Mouse (Mus musculus) liver, postnatal 0 days (tissue): ENCODE data around the gene Syne4. TPM values are rescaled to one million over a fixed set of nuclear protein-coding genes. Genes with fewer than 3 reads are reported as not detected.

Source experiments
- ATAC-seq: fragments of 200-750 bp; cut with Nextera tagmentation; 2 replicates; pipeline ENCODE4 v1.8.0; 2017; ENCODE audit warnings: mild to moderate bottlenecking, moderate library complexity
- DNase-seq: peaks from one replicate; pipeline ENCODE4 v3.0.0-alpha.2; 2016
- H3K27ac ChIP-seq: fragments of 300-500 bp; sonication (generic); 2 replicates; pipeline ENCODE4 v1.5.1; 2014; ENCODE audit warnings: antibody characterized with exemption, moderate library complexity, mild to moderate bottlenecking, low read depth
- H3K27me3 ChIP-seq: fragments of 300-500 bp; sonication (generic); 2 replicates; pipeline ENCODE4 v1.6.1; 2014; ENCODE audit warnings: low read length, control low read depth, mixed read lengths; ENCODE audit not compliant: insufficient read depth
- H3K36me3 ChIP-seq: fragments of 300-500 bp; sonication (generic); replicated peaks from 2 replicates; pipeline ENCODE4 v1.6.1; 2014; ENCODE audit warnings: mild to moderate bottlenecking, control low read depth, low read length, moderate library complexity, mixed read lengths; ENCODE audit not compliant: insufficient read depth
- H3K4me1 ChIP-seq: fragments of 300-500 bp; sonication (generic); 2 replicates; pipeline ENCODE4 v1.6.1; 2014; ENCODE audit warnings: antibody characterized with exemption, mild to moderate bottlenecking, control low read depth; ENCODE audit not compliant: insufficient read depth
- H3K4me2 ChIP-seq: fragments of 300-500 bp; sonication (generic); 2 replicates; pipeline ENCODE4 v1.6.1; 2014; ENCODE audit warnings: low read depth, mild to moderate bottlenecking, low read length, moderate library complexity, mixed read lengths
- H3K4me3 ChIP-seq: fragments of 300-500 bp; sonication (generic); 2 replicates; pipeline ENCODE4 v1.5.1; 2014; ENCODE audit warnings: low read depth, low read length
- H3K9ac ChIP-seq: fragments of 300-500 bp; sonication (generic); replicated peaks from 2 replicates; pipeline ENCODE4 v1.6.1; 2014; ENCODE audit warnings: mild to moderate bottlenecking, moderate library complexity
- H3K9me3 ChIP-seq: fragments of 300-500 bp; sonication (generic); 2 replicates; pipeline ENCODE4 v1.6.1; 2016; ENCODE audit warnings: mild to moderate bottlenecking, control low read depth, low read length, mixed read lengths
- CTCF ChIP-seq: sonication (generic); IDR thresholded peaks from 2 replicates; pipeline ENCODE4 v1.5.1; 2016; ENCODE audit warnings: antibody characterized with exemption, low read depth
- EP300 ChIP-seq: IDR thresholded peaks from 2 replicates; pipeline ENCODE4 v1.6.1; 2016; ENCODE audit warnings: antibody characterized with exemption, low read depth, mild to moderate bottlenecking
- WGBS: fragments of 180-500 bp; shearing (Covaris S2); extraction: QIAGEN DNeasy Blood & Tissue Kit; methylation state at CpG from one replicate; pipeline ENCODE4 v1.1.7; 2014; ENCODE audit not compliant: insufficient replicate concordance; 5-methylcytosine and 5-hydroxymethylcytosine counted together
- polyA plus RNA-seq: library from polyadenylated mRNA; unstranded; fragments of >200 nt; fragmentation: Nextera tagmentation; extraction: Ambion mirVana; gene quantifications from 2 replicates; pipeline ENCODE4 v1.2.1, GENCODE M21; 2015

Gene Syne4
- polyA plus RNA-seq, 1 experiment from 2014 or later: 12.8 TPM

GRCm38 (mm10) chr7:30315559-30316529, 1.2 kb downstream of the Syne4 start:
- TF ChIP-seq EP300 (no peak), CTCF (no peak)
- Histone ChIP-seq H3K9ac (no peak overlapping the region), H3K9me3 (no peaks in the 10 kb centered on the region), H3K27ac (no peak overlapping the region), H3K36me3 (no peaks in the 10 kb centered on the region), H3K4me1 (peaks cover 6% of the 10 kb centered on the region), H3K4me2 (peak overlapping the region; percentile 62; the same call in 1 of the 2 replicates), H3K27me3 (no peaks in the 10 kb centered on the region), H3K4me3 (no peak overlapping the region)
- ATAC-seq: no peak
- 54% methylated on average over 13 of the region's 13 CpGs for WGBS
- DNase-seq: no peak

DNA sequence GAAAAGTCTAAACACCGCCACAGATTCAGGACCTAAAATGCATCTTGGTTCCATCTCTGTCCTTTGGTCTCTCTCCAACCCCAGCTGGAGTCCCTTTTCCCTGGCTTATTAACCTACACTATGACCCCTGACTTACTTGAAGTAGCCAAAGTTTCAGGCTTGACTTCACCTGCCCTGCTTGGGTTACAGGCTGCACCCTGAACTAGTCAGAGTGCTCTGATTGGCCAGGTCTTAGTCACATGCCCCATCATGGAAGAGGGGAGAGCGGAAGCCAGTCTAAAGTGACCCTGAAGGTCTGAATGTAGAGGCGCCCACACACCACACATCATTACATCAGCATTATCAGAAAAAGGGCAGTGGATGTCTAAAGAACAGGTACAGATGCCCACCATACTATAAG, 3.5 kb downstream of the Syne4 start:
- Histone ChIP-seq H3K27me3 (no peaks in the 10 kb centered on the region), H3K27ac (no peak overlapping the region), H3K9me3 (no peaks in the 10 kb centered on the region), H3K4me3 (no peak overlapping the region), H3K9ac (no peak overlapping the region), H3K4me2 (no peak overlapping the region), H3K4me1 (peaks cover 22% of the 10 kb centered on the region), H3K36me3 (no peaks in the 10 kb centered on the region)
- no peak for TF ChIP-seq CTCF
- TF ChIP-seq EP300: no peak
- ATAC-seq: no peak
- no peak for DNase-seq
- WGBS: 88% methylated on average over 3 of the region's 3 CpGs

DNA sequence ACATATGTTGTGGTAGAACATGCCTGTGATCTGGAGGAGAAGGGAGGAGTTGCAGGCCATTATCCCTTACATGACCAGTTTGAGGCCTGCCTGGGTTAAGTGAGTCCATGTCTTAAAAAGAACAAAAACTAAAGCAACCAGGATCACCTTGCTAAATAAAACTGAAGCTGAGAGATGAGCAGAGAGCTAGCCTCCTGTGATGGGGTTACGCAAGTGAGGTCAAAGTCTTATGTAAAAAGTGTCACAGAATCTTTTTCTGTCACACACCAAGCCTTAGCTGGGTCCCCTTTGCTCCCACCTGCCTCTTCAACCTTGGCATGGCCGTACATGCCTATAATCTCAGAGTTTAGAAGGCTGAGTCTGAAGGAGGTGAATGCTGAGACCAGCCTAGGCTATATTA, 6.3 kb downstream of the Syne4 start:
- peaks cover 21% of the 10 kb centered on the region for H3K4me1 ChIP-seq
- DNase-seq (no peak), ATAC-seq (no peak)
- peak overlapping the region; percentile 68 for H3K4me3 ChIP-seq
- 66% methylated on average over 2 of the region's 2 CpGs for WGBS
- no peaks in the 10 kb centered on the region for H3K27me3 ChIP-seq
- H3K36me3 ChIP-seq: no peaks in the 10 kb centered on the region
- H3K9me3 ChIP-seq: peaks cover 2% of the 10 kb centered on the region; the same call in 1 of the 2 replicates
- H3K4me2 ChIP-seq: peak overlapping the region; percentile 89
- H3K27ac ChIP-seq: peak overlapping the region; percentile 93
- no peak for TF ChIP-seq EP300
- TF ChIP-seq CTCF: no peak
- H3K9ac ChIP-seq: peak overlapping the region; percentile 74

DNA sequence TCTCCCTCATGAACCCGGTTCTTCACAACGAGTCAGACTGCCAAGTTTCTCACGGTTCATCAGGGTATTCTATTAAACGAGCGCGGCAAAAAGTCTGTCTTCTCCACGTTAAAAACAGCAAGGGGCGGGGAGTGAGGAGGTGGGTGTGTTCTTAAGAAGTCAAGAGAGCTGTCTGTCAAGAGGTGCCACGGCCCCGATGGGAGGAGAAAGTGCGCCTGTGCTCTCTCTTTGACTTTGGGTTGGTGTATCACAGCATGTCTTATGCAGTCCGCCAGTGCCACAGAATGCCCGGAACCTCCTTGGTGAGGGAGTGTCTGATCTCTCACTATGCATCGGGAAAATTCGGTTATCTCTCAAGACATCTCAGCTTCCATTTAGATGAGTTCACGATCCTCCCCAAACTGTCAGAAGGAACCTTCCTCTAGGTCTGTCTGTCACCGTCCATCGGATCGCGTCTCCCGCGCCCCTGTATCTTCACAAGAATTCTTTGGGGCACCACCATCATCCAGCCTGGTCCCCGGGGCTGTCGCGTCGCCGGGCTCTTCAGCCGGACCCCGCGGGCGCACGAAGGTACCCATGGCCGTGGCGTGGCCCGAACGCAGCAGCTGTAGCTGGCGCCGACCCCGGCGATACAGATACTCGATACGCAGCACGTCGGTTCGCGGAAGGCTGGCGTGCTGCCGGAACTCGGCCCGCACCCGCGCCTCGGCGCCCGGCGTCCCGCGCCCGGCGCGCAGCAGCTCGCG, 7.1 kb downstream of the Syne4 start, which contains the start of gene E130208F15Rik:
Gene E130208F15Rik (plus strand): TSS at position 202 of the 746 bp plus-strand sequence.
- Histone ChIP-seq H3K4me2 (peak within 1 kb of the TSS; percentile 89), H3K27me3 (no peaks in the 10 kb centered on the region), H3K27ac (peak within 1 kb of the TSS; percentile 93), H3K4me1 (peaks cover 21% of the 10 kb centered on the region), H3K4me3 (peak within 1 kb of the TSS; percentile 68), H3K36me3 (no peaks in the 10 kb centered on the region), H3K9ac (peak within 1 kb of the TSS; percentile 74), H3K9me3 (peaks cover 2% of the 10 kb centered on the region; the same call in 1 of the 2 replicates)
- WGBS: under 1% methylated on average over 63 of the region's 63 CpGs
- no peak for TF ChIP-seq EP300
- no peak for TF ChIP-seq CTCF
- ATAC-seq (peak; percentile 48), DNase-seq (peak; percentile 70)

GRCm38 (mm10) chr7:30322285-30322667, 7.7 kb downstream of the Syne4 start:
- Histone ChIP-seq H3K4me3 (peak overlapping the region; percentile 68), H3K9ac (peak overlapping the region; percentile 74), H3K36me3 (no peaks in the 10 kb centered on the region), H3K9me3 (peaks cover 2% of the 10 kb centered on the region; the same call in 1 of the 2 replicates), H3K4me1 (peaks cover 21% of the 10 kb centered on the region), H3K4me2 (peak overlapping the region; percentile 89), H3K27me3 (no peaks in the 10 kb centered on the region), H3K27ac (peak overlapping the region; percentile 93)
- under 1% methylated on average over 18 of the region's 20 CpGs for WGBS
- peak; percentile 96 for DNase-seq
- TF ChIP-seq EP300: no peak
- ATAC-seq: peak; percentile 97

- H3K4me1 ChIP-seq: peaks cover 21% of the 10 kb centered on the region
- H3K9ac ChIP-seq: peak overlapping the region; percentile 74
- ATAC-seq (peak; percentile 9), DNase-seq (no peak)
- H3K27ac ChIP-seq: peak overlapping the region; percentile 93
- peak overlapping the region; percentile 89 for H3K4me2 ChIP-seq
- peak overlapping the region; percentile 68 for H3K4me3 ChIP-seq
- TF ChIP-seq EP300 (no peak), CTCF (no peak)
- H3K36me3 ChIP-seq: no peaks in the 10 kb centered on the region
- peaks cover 2% of the 10 kb centered on the region; the same call in 1 of the 2 replicates for H3K9me3 ChIP-seq
- H3K27me3 ChIP-seq: no peaks in the 10 kb centered on the region
- WGBS: 6% methylated on average over 6 of the region's 6 CpGs
These were observed 8.3 kb downstream of the Syne4 start for GRCm38 (mm10) chr7:30322865-30323264.
